Mouse (Mus musculus): ENCODE measurements around the gene Timp4.

The Timp4 gene

GRCm38 (mm10) chr6:115200753-115201152 is 51.3 kb downstream of the Timp4 start:
- in situ Hi-C loops (cut with MboI, MseI), result no loop called here

All from regulatory T cell (primary cell).